Mouse (Mus musculus) cortical plate, adult 2 months (tissue): ENCODE results near the gene Gba2.

Experiments used
- CTCF ChIP-seq: fragments of 200-500 bp; IDR thresholded peaks from 2 replicates; pipeline ENCODE4 v1.5.1; 2011; ENCODE audit warnings: mild to moderate bottlenecking, control low read depth, low read length; ENCODE audit not compliant: insufficient read depth; ENCODE audit errors: extremely low read depth
- POLR2A ChIP-seq: fragments of 200-500 bp; IDR thresholded peaks from 2 replicates; pipeline ENCODE4 v1.6.1; 2011; ENCODE audit warnings: mild to moderate bottlenecking, low read length, control low read depth; ENCODE audit not compliant: insufficient read depth; ENCODE audit errors: extremely low read depth

GRCm38 (mm10) chr4:43591961-43592360 lies 13.3 kb upstream of the Gba2 start:
- TF ChIP-seq POLR2A (no peak), CTCF (no peak)
